Mouse (Mus musculus) neural tube, embryonic 14.5 days (tissue): ENCODE measurements at regions not wholly inside any gene's neighbourhood (a gene's known extent, or its start where the extent isn't known, plus 50 kb on each side); places are given as distances from the start of the nearest gene placed in this dataset.

Experiments
- ATAC-seq: fragments of 200-750 bp; cut with Nextera tagmentation; 2 replicates; pipeline ENCODE4 v1.8.0; 2017; ENCODE audit warnings: low read depth, mild to moderate bottlenecking, moderate TSS enrichment, moderate library complexity
- H3K27ac ChIP-seq: fragments of 300-500 bp; sonication (generic); 2 replicates; pipeline ENCODE4 v1.5.1; 2014; ENCODE audit warnings: low read depth, mild to moderate bottlenecking, control low read depth, low read length, moderate library complexity, mixed read lengths
- H3K27me3 ChIP-seq: fragments of 300-500 bp; sonication (generic); 2 replicates; pipeline ENCODE4 v1.6.1; 2014; ENCODE audit warnings: low read length; ENCODE audit not compliant: control insufficient read depth, insufficient read depth
- H3K36me3 ChIP-seq: fragments of 300-500 bp; sonication (generic); 2 replicates; pipeline ENCODE4 v1.6.1; 2014; ENCODE audit warnings: low read length, mixed read lengths; ENCODE audit not compliant: control insufficient read depth, insufficient read depth
- H3K4me1 ChIP-seq: fragments of 300-500 bp; sonication (generic); 2 replicates; pipeline ENCODE4 v1.6.1; 2014; ENCODE audit warnings: low read length; ENCODE audit not compliant: control insufficient read depth, insufficient read depth
- H3K4me2 ChIP-seq: fragments of 300-500 bp; sonication (generic); 2 replicates; pipeline ENCODE4 v1.6.1; 2014; ENCODE audit warnings: mild to moderate bottlenecking, low read depth, low read length, control low read depth
- H3K4me3 ChIP-seq: fragments of 300-500 bp; sonication (generic); 2 replicates; pipeline ENCODE4 v1.5.1; 2014; ENCODE audit warnings: low read depth, low read length, control low read depth, mixed read lengths
- H3K9ac ChIP-seq: fragments of 300-500 bp; sonication (generic); replicated peaks from 2 replicates; pipeline ENCODE4 v1.6.1; 2014; ENCODE audit warnings: low read depth, mild to moderate bottlenecking, control low read depth, low read length, mixed read lengths
- H3K9me3 ChIP-seq: fragments of 300-500 bp; sonication (generic); 2 replicates; pipeline ENCODE4 v1.6.1; 2016; ENCODE audit warnings: low read length; ENCODE audit not compliant: control insufficient read depth
- WGBS: fragments of 180-500 bp; shearing (Covaris S2); extraction: QIAGEN DNeasy Blood & Tissue Kit; methylation state at CpG from one replicate; pipeline ENCODE4 v1.1.7; 2014; 5-methylcytosine and 5-hydroxymethylcytosine counted together

GRCm38 (mm10) chr2:168424277-168425099 lies 143.0 kb upstream of the Kcng1 start:
- Histone ChIP-seq H3K36me3 (no peaks in the 10 kb centered on the region), H3K4me3 (no peak overlapping the region), H3K9ac (no peak overlapping the region), H3K27ac (no peak overlapping the region), H3K4me2 (no peak overlapping the region), H3K4me1 (no peaks in the 10 kb centered on the region), H3K27me3 (no peaks in the 10 kb centered on the region), H3K9me3 (no peaks in the 10 kb centered on the region)
- ATAC-seq = no peak; the same call in 1 of the 2 replicates
- 60% methylated on average over 20 of the region's 20 CpGs for WGBS

GRCm38 (mm10) chr2:168423551-168423950 lies 142.0 kb upstream of the Kcng1 start:
- ATAC-seq = no peak
- Histone ChIP-seq H3K4me2 (no peak overlapping the region), H3K4me3 (no peak overlapping the region), H3K36me3 (no peaks in the 10 kb centered on the region), H3K4me1 (no peaks in the 10 kb centered on the region), H3K27ac (no peak overlapping the region), H3K9me3 (no peaks in the 10 kb centered on the region), H3K9ac (no peak overlapping the region), H3K27me3 (no peaks in the 10 kb centered on the region)
- 67% methylated on average over 6 of the region's 6 CpGs for WGBS

DNA sequence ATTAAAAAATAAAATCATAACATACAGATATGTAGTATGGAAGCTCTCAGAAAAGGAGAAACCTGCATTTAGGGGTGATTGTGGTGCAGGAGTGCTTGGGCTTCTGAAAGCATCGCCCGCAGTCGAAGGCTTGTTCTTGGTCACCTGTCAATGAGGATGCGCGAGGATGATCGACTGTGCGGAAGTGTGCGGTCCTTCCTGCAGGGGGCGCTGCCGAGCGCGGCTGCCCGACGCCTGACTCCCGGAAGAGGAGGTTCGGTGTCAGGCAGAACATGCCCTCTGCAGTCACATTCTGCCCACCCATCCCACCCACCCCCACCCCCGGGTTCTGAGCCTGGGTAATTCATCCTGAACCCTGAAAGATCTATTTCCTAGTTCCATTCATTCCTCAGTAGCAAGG lies 133.6 kb upstream of the Kcng1 start:
- H3K9me3 ChIP-seq = no peaks in the 10 kb centered on the region
- 26% methylated on average over 16 of the region's 17 CpGs for WGBS
- no peaks in the 10 kb centered on the region for H3K4me1 ChIP-seq
- no peak overlapping the region for H3K27ac ChIP-seq
- H3K4me3 ChIP-seq = no peak overlapping the region
- H3K4me2 ChIP-seq = no peak overlapping the region
- H3K9ac ChIP-seq = no peak overlapping the region
- no peaks in the 10 kb centered on the region for H3K36me3 ChIP-seq
- ATAC-seq = no peak
- no peaks in the 10 kb centered on the region for H3K27me3 ChIP-seq

DNA sequence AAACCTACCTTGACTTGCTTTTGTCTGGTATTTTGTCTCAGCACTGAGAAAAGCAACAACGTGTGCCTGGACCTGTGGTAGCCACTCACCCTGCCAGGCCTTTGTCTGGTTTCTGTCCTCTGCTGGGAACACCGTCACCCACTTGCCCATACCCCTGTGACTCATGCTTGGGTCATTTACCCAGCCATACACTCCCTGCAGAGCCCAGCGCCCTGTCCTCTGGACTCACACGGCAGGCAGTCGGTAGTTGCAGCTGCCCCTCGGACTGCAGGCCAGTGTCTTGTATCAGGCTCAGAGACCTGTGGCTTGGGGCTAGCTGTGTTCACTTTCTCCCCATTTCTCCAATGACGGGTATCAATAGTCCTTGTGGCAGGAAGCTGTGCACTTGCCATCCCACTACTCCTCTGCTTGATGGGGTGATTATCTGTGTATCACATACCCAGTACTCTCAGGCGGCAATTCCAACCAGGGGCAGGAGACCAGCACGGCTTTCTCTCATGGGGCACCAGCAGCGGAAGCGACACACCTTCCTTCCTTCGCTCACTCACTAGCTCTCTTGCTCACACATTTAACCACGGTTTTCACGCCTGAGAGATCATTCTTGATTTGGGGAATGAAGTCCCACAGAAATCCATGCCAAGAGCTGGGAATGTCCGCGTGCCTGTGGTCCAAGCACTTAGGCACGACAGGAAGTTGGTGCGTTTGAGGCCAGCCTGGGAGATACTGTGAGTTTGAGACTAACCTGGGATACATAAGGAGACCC lies 132.8 kb upstream of the Kcng1 start:
- no peak overlapping the region for H3K27ac ChIP-seq
- H3K4me1 ChIP-seq = no peaks in the 10 kb centered on the region
- 85% methylated on average over 18 of the region's 18 CpGs for WGBS
- no peaks in the 10 kb centered on the region for H3K36me3 ChIP-seq
- no peaks in the 10 kb centered on the region for H3K27me3 ChIP-seq
- no peaks in the 10 kb centered on the region for H3K9me3 ChIP-seq
- no peak overlapping the region for H3K4me2 ChIP-seq
- no peak overlapping the region for H3K9ac ChIP-seq
- no peak overlapping the region for H3K4me3 ChIP-seq
- ATAC-seq = no peak

GRCm38 (mm10) chr2:168412853-168413252 lies 131.3 kb upstream of the Kcng1 start:
- H3K9me3 ChIP-seq = no peaks in the 10 kb centered on the region
- H3K4me1 ChIP-seq = no peaks in the 10 kb centered on the region
- no peak overlapping the region for H3K4me3 ChIP-seq
- no peaks in the 10 kb centered on the region for H3K36me3 ChIP-seq
- 60% methylated on average over 6 of the region's 6 CpGs for WGBS
- no peak for ATAC-seq
- no peak overlapping the region for H3K27ac ChIP-seq
- H3K4me2 ChIP-seq = no peak overlapping the region
- no peaks in the 10 kb centered on the region for H3K27me3 ChIP-seq
- no peak overlapping the region for H3K9ac ChIP-seq

DNA sequence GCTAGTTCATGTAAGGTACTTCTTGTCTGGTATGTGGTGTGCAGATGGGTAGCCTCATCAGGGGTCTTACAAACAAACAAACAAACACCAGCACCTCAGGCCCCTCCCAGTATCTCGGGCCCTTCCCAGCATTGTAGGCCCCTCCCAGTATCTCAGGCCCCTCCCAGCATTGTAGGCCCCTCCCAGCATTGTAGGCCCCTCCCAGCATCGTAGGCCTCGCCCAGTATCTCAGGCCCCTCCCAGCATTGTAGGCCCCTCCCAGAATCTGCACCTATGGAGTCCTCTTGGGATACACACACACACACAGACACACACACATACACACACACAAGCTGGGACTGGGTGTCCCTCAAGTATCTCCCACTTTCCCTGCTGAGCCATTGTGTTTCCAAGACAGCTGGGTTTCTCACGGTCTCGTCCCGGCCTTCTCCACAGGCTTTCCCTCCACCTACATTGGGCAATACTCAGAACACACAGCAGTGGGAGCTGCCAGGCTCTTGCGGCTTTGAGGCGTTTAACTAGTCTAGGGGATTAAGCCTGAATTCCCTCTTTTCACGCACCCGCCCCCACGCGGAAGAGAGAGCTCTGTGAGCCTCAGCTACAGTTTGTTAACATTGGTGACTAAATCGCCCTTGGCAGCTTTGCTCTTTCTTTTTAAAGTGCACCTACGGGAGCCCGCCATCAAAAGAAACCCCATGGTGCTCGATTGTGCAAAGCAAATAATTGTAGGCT lies 121.4 kb upstream of the Kcng1 start:
- 36% methylated on average over 16 of the region's 16 CpGs for WGBS
- Histone ChIP-seq H3K9me3 (no peaks in the 10 kb centered on the region), H3K27ac (no peak overlapping the region), H3K4me1 (peaks cover 7% of the 10 kb centered on the region), H3K4me3 (no peak overlapping the region), H3K9ac (no peak overlapping the region), H3K4me2 (no peak overlapping the region), H3K27me3 (no peaks in the 10 kb centered on the region), H3K36me3 (no peaks in the 10 kb centered on the region)
- peak; percentile 60 for ATAC-seq

GRCm38 (mm10) chr2:168399088-168399709 lies 117.7 kb upstream of the Kcng1 start:
- H3K4me3 ChIP-seq = no peak overlapping the region
- 41% methylated on average over 14 of the region's 14 CpGs for WGBS
- H3K4me2 ChIP-seq = no peak overlapping the region
- H3K9ac ChIP-seq = no peak overlapping the region
- H3K27me3 ChIP-seq = no peaks in the 10 kb centered on the region
- H3K9me3 ChIP-seq = no peaks in the 10 kb centered on the region
- peak overlapping the region; percentile 16; the same call in 1 of the 2 replicates for H3K27ac ChIP-seq
- ATAC-seq = no peak
- no peaks in the 10 kb centered on the region for H3K36me3 ChIP-seq
- peaks cover 7% of the 10 kb centered on the region for H3K4me1 ChIP-seq

- 73% methylated on average over 3 of the region's 3 CpGs for WGBS
- peaks cover 7% of the 10 kb centered on the region for H3K4me1 ChIP-seq
- no peak overlapping the region for H3K9ac ChIP-seq
- no peak overlapping the region for H3K4me2 ChIP-seq
- no peak overlapping the region for H3K4me3 ChIP-seq
- H3K36me3 ChIP-seq = no peaks in the 10 kb centered on the region
- no peaks in the 10 kb centered on the region for H3K9me3 ChIP-seq
- H3K27ac ChIP-seq = no peak overlapping the region
- ATAC-seq = no peak
- no peaks in the 10 kb centered on the region for H3K27me3 ChIP-seq
Observed at GRCm38 (mm10) chr2:168396316-168396715, 114.8 kb upstream of the Kcng1 start.
